Mouse (Mus musculus): Measurements from ENCODE around the gene Zfp646. TPM values are rescaled to one million over a fixed set of nuclear protein-coding genes. Genes with fewer than 3 reads are reported as not detected.

The Zfp646 gene
- polyA plus RNA-seq (2014; fragmentation: Illumina TruSeq; extraction: RNeasy Lipid Tissue Mini Kit (QIAGEN cat#74804); ENCODE audit: insufficient read depth, low read depth, low replicate concordance), result 7.3 TPM

GRCm38 (mm10) chr7:127876041-127876466 lies at the start of gene Zfp646:
Zfp646 (plus strand) TSS chr7:127876221.

GRCm38 (mm10) chr7:127876467-127877348 lies 687 bp downstream of the Zfp646 start, which contains the start of gene Zfp668:
Zfp668 (minus strand) TSS chr7:127876828.

GRCm38 (mm10) chr7:127890798-127891197 lies 14.8 kb downstream of the Zfp646 start, which contains the start of gene Prss53:
Prss53 (minus strand) TSS chr7:127890970.

GRCm38 (mm10) chr7:127895442-127895841 lies 19.4 kb downstream of the Zfp646 start, which contains the start of the genes Gm21974 and Vkorc1:
Gm21974 (minus strand) TSS chr7:127895454.
Vkorc1 (minus strand) TSS chr7:127895617.

GRCm38 (mm10) chr7:127903971-127904796 lies 28.2 kb downstream of the Zfp646 start, which contains the start of gene Bckdk:
Bckdk (plus strand) TSS chr7:127904082.

GRCm38 (mm10) chr7:127912190-127912871 lies 36.3 kb downstream of the Zfp646 start, which contains the start of gene Kat8:
Kat8 (plus strand) TSS chr7:127912516.

GRCm38 (mm10) chr7:127929923-127930322 lies 53.9 kb downstream of the Zfp646 start, which contains the start of gene Prss8:
Prss8 (minus strand) TSS chr7:127930104.

Other genes with a start within 250 kb of the Zfp646 start
- 35.1 TPM for gene Bcl7c, start 167.3 kb upstream of the Zfp646 start, polyA plus RNA-seq (2014; fragmentation: Illumina TruSeq; extraction: RNeasy Lipid Tissue Mini Kit (QIAGEN cat#74804); ENCODE audit: insufficient read depth, low read depth, low replicate concordance)
- gene Ctf1, start 163.5 kb upstream of the Zfp646 start, polyA plus RNA-seq (2014; fragmentation: Illumina TruSeq; extraction: RNeasy Lipid Tissue Mini Kit (QIAGEN cat#74804); ENCODE audit: insufficient read depth, low read depth, low replicate concordance), result 5.6 TPM
- not detected for gene Ctf2, start 144.1 kb upstream of the Zfp646 start, polyA plus RNA-seq (2014; fragmentation: Illumina TruSeq; extraction: RNeasy Lipid Tissue Mini Kit (QIAGEN cat#74804); ENCODE audit: insufficient read depth, low read depth, low replicate concordance)
- gene Fbxl19, start 131.7 kb upstream of the Zfp646 start, polyA plus RNA-seq (2014; fragmentation: Illumina TruSeq; extraction: RNeasy Lipid Tissue Mini Kit (QIAGEN cat#74804); ENCODE audit: insufficient read depth, low read depth, low replicate concordance), result 5.9 TPM
- gene Orai3, start 106.4 kb upstream of the Zfp646 start, polyA plus RNA-seq (2014; fragmentation: Illumina TruSeq; extraction: RNeasy Lipid Tissue Mini Kit (QIAGEN cat#74804); ENCODE audit: insufficient read depth, low read depth, low replicate concordance), result 36.1 TPM
- 6.3 TPM for gene Setd1a, start 99.6 kb upstream of the Zfp646 start, polyA plus RNA-seq (2014; fragmentation: Illumina TruSeq; extraction: RNeasy Lipid Tissue Mini Kit (QIAGEN cat#74804); ENCODE audit: insufficient read depth, low read depth, low replicate concordance)
- gene Gm49388, start 90.6 kb upstream of the Zfp646 start, polyA plus RNA-seq (2014; fragmentation: Illumina TruSeq; extraction: RNeasy Lipid Tissue Mini Kit (QIAGEN cat#74804); ENCODE audit: insufficient read depth, low read depth, low replicate concordance), result not detected
- 43.9 TPM for gene Hsd3b7, start 75.6 kb upstream of the Zfp646 start, polyA plus RNA-seq (2014; fragmentation: Illumina TruSeq; extraction: RNeasy Lipid Tissue Mini Kit (QIAGEN cat#74804); ENCODE audit: insufficient read depth, low read depth, low replicate concordance)
- gene Stx4a, start 51.9 kb upstream of the Zfp646 start, polyA plus RNA-seq (2014; fragmentation: Illumina TruSeq; extraction: RNeasy Lipid Tissue Mini Kit (QIAGEN cat#74804); ENCODE audit: insufficient read depth, low read depth, low replicate concordance), result 82.2 TPM
- gene Stx1b, start 51.7 kb upstream of the Zfp646 start, polyA plus RNA-seq (2014; fragmentation: Illumina TruSeq; extraction: RNeasy Lipid Tissue Mini Kit (QIAGEN cat#74804); ENCODE audit: insufficient read depth, low read depth, low replicate concordance), result 0.61 TPM
- gene Zfp668, start 607 bp downstream of the Zfp646 start, polyA plus RNA-seq (2014; fragmentation: Illumina TruSeq; extraction: RNeasy Lipid Tissue Mini Kit (QIAGEN cat#74804); ENCODE audit: insufficient read depth, low read depth, low replicate concordance), result 2.2 TPM
- 1.5 TPM for gene Prss53, start 14.7 kb downstream of the Zfp646 start, polyA plus RNA-seq (2014; fragmentation: Illumina TruSeq; extraction: RNeasy Lipid Tissue Mini Kit (QIAGEN cat#74804); ENCODE audit: insufficient read depth, low read depth, low replicate concordance)
- gene Gm21974, start 19.2 kb downstream of the Zfp646 start, polyA plus RNA-seq (2014; fragmentation: Illumina TruSeq; extraction: RNeasy Lipid Tissue Mini Kit (QIAGEN cat#74804); ENCODE audit: insufficient read depth, low read depth, low replicate concordance), result not detected
- 114 TPM for gene Vkorc1, start 19.4 kb downstream of the Zfp646 start, polyA plus RNA-seq (2014; fragmentation: Illumina TruSeq; extraction: RNeasy Lipid Tissue Mini Kit (QIAGEN cat#74804); ENCODE audit: insufficient read depth, low read depth, low replicate concordance)
- gene Bckdk, start 27.9 kb downstream of the Zfp646 start, polyA plus RNA-seq (2014; fragmentation: Illumina TruSeq; extraction: RNeasy Lipid Tissue Mini Kit (QIAGEN cat#74804); ENCODE audit: insufficient read depth, low read depth, low replicate concordance), result 36.0 TPM
- gene Kat8, start 36.3 kb downstream of the Zfp646 start, polyA plus RNA-seq (2014; fragmentation: Illumina TruSeq; extraction: RNeasy Lipid Tissue Mini Kit (QIAGEN cat#74804); ENCODE audit: insufficient read depth, low read depth, low replicate concordance), result 15.1 TPM
- gene Prss8, start 53.9 kb downstream of the Zfp646 start, polyA plus RNA-seq (2014; fragmentation: Illumina TruSeq; extraction: RNeasy Lipid Tissue Mini Kit (QIAGEN cat#74804); ENCODE audit: insufficient read depth, low read depth, low replicate concordance), result 48.3 TPM
- 8.8 TPM for gene Prss36, start 70.5 kb downstream of the Zfp646 start, polyA plus RNA-seq (2014; fragmentation: Illumina TruSeq; extraction: RNeasy Lipid Tissue Mini Kit (QIAGEN cat#74804); ENCODE audit: insufficient read depth, low read depth, low replicate concordance)
- gene Fus, start 91.2 kb downstream of the Zfp646 start, polyA plus RNA-seq (2014; fragmentation: Illumina TruSeq; extraction: RNeasy Lipid Tissue Mini Kit (QIAGEN cat#74804); ENCODE audit: insufficient read depth, low read depth, low replicate concordance), result 182 TPM
- 31.3 TPM for gene Pycard, start 117.6 kb downstream of the Zfp646 start, polyA plus RNA-seq (2014; fragmentation: Illumina TruSeq; extraction: RNeasy Lipid Tissue Mini Kit (QIAGEN cat#74804); ENCODE audit: insufficient read depth, low read depth, low replicate concordance)
- gene Trim72, start 127.7 kb downstream of the Zfp646 start, polyA plus RNA-seq (2014; fragmentation: Illumina TruSeq; extraction: RNeasy Lipid Tissue Mini Kit (QIAGEN cat#74804); ENCODE audit: insufficient read depth, low read depth, low replicate concordance), result 1.4 TPM
- gene Itgam, start 186.4 kb downstream of the Zfp646 start, polyA plus RNA-seq (2014; fragmentation: Illumina TruSeq; extraction: RNeasy Lipid Tissue Mini Kit (QIAGEN cat#74804); ENCODE audit: insufficient read depth, low read depth, low replicate concordance), result 5.6 TPM
- 2.2 TPM for gene Gm49368, start 186.5 kb downstream of the Zfp646 start, polyA plus RNA-seq (2014; fragmentation: Illumina TruSeq; extraction: RNeasy Lipid Tissue Mini Kit (QIAGEN cat#74804); ENCODE audit: insufficient read depth, low read depth, low replicate concordance)

Data from lung, adult 10 weeks (tissue).